Mouse (Mus musculus) ovary, adult 18-20 months (tissue): ENCODE results near the gene Nav3.

Experiments used
- DNase-seq: peaks from one replicate; pipeline ENCODE4 v3.0.0; 2022; ENCODE audit warnings: low spot score, mixed read lengths

Gene Nav3

GRCm38 (mm10) chr10:109919515-109919914, 536.5 kb downstream of the Nav3 start:
- DNase-seq, result no peak

- DNase-seq, result no peak
These were observed 548.8 kb downstream of the Nav3 start for GRCm38 (mm10) chr10:109907206-109907605.

GRCm38 (mm10) chr10:109906413-109906785, 549.6 kb downstream of the Nav3 start:
- no peak for DNase-seq

- DNase-seq, result no peak
These were observed 550.2 kb downstream of the Nav3 start for GRCm38 (mm10) chr10:109905649-109906412.

GRCm38 (mm10) chr10:109904841-109905240, 551.2 kb downstream of the Nav3 start:
- DNase-seq, result no peak

GRCm38 (mm10) chr10:109903701-109904555, 552.1 kb downstream of the Nav3 start:
- no peak for DNase-seq

- DNase-seq, result no peak
These were observed 552.8 kb downstream of the Nav3 start for GRCm38 (mm10) chr10:109903241-109903640.

GRCm38 (mm10) chr10:109889171-109889475, 566.9 kb downstream of the Nav3 start:
- DNase-seq, result no peak

- no peak for DNase-seq
These were observed 567.4 kb downstream of the Nav3 start for GRCm38 (mm10) chr10:109888355-109889170.

GRCm38 (mm10) chr10:109887160-109887559, 568.8 kb downstream of the Nav3 start:
- DNase-seq, result no peak

- DNase-seq, result no peak
These were observed 579.9 kb downstream of the Nav3 start for GRCm38 (mm10) chr10:109876107-109876506.

- no peak for DNase-seq
These were observed 580.6 kb downstream of the Nav3 start for GRCm38 (mm10) chr10:109875312-109875830.

- no peak for DNase-seq
These were observed 581.2 kb downstream of the Nav3 start for GRCm38 (mm10) chr10:109874652-109875311.

GRCm38 (mm10) chr10:109866063-109866462, 589.9 kb downstream of the Nav3 start:
- DNase-seq, result no peak

- no peak for DNase-seq
These were observed 590.6 kb downstream of the Nav3 start for GRCm38 (mm10) chr10:109865391-109865790.

- no peak for DNase-seq
These were observed 591.3 kb downstream of the Nav3 start for GRCm38 (mm10) chr10:109864708-109865107.

GRCm38 (mm10) chr10:109861275-109861674, 594.7 kb downstream of the Nav3 start:
- DNase-seq, result no peak

GRCm38 (mm10) chr10:109858568-109858967, 597.4 kb downstream of the Nav3 start:
- no peak for DNase-seq

- peak; percentile 6 for DNase-seq
These were observed 603.6 kb downstream of the Nav3 start for GRCm38 (mm10) chr10:109852392-109852791.

GRCm38 (mm10) chr10:109847631-109848030, 608.4 kb downstream of the Nav3 start:
- no peak for DNase-seq

GRCm38 (mm10) chr10:109843661-109844060, 612.3 kb downstream of the Nav3 start:
- DNase-seq, result no peak
